Mouse (Mus musculus): Measurements from ENCODE around the gene D8Ertd738e. TPM values are rescaled to one million over a fixed set of nuclear protein-coding genes. Genes with fewer than 3 reads are reported as not detected.

D8Ertd738e gene
- total RNA-seq, 2 experiments from 2014 or later: 25.5 to 79.2 TPM

DNA sequence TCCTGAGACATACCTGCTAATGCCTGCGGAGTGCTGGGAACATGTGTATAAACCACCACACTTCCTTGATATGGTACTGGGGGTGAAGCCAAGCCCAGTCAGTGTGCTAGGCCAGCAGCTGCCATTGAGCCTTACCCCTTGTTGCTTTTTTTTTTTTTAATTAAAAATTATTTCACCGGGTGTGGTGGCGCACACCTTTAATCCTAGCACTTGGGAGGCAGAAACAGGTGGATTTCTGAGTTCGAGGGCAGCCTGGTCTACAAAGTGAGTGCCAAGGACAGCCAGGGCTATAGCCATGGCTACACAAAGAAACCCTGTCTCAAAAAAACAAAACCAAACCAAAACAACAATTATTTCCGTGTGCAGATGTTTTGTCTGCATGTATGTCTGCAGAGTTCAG is 44.4 kb downstream of the D8Ertd738e start:
- ATAC-seq (replicated peaks; ENCODE audit: low FRiP score, poor library complexity, severe bottlenecking): no peak

DNA sequence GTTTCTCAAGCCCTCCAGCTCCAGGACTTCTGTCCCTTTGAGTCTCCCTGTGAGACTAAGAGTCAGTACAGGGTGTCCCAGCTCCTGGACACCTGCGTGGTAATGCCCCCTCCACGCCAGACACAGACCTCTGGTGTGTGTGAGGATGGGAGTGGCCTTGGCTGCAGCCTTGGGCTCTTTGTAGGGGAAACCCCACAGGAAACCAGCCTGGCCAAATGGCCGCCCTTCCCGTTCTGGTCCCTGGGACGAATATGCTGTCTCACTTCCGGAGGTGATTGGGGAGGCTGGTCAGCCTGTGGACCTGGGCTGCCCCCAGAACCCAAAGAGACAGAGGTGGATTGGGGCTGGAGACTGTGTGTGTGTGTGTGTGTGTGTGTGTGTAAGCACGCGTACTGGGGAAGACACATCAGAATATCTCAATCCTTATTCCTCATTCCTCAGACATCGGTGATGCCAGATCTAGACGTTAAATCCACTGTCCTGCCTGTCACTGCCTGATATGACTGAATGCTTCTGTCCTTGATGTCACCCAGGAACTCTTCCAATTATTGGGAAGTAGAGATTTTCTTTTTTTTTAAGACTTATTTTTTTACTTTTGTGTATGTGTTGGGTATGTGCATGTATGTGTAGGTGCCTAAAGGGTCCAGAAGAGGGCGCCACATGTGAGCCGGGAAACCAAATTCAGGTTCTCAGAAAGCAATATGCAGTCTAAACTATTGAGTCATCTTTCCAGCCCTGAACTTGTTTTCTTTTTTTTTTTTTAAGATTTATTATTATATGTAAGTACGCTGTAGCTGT is 45.3 kb downstream of the D8Ertd738e start:
- no peak for ATAC-seq (replicated peaks; ENCODE audit: low FRiP score, poor library complexity, severe bottlenecking)

DNA sequence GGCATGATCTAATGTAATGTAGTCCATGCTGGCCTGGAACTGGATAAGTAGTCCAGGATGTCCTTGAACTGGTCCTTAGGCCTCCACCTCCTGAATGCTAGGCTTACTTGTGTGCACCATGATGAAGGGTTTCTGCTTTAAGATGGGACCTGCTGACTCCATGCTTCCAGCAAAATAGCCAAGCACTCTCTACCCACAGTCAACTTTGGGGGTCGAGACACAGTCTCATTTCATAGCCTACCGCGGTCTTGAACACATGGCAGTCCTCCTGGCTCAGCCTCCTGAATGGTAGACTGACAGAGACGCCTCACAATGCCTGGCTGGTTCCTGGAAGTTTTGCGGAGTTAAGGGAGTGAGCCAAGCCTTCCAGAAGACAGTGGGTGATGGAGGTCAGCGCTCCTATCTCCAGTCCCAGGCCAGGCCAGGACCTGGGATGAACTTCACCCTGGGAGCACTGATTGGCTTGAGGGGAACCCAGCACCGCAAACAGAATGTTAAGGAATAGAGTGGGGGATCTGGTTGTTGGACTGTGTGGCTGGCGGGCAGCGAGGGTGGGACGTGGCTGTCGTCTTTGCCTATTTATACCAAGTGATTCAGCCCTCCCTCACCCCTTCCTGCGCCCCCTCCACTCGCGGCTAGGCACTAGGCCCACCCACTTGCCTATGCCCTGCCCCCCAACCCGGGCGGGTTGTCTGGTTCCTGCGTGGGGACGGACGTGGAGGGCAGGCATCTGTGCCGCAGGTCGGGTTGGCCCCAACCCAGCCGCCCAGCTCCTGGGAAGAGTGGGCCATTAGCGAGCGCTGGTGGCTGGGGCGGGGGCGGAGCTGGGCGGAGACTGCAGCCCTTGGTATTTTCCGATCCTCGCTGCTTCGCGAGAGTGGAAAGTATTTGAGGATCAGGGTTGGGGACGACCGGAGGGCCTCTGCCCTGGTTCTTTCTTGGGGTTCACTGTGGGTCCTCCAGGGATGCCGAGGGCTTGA is 46.3 kb downstream of the D8Ertd738e start:
- no peak for ATAC-seq (replicated peaks; ENCODE audit: low FRiP score, poor library complexity, severe bottlenecking)

DNA sequence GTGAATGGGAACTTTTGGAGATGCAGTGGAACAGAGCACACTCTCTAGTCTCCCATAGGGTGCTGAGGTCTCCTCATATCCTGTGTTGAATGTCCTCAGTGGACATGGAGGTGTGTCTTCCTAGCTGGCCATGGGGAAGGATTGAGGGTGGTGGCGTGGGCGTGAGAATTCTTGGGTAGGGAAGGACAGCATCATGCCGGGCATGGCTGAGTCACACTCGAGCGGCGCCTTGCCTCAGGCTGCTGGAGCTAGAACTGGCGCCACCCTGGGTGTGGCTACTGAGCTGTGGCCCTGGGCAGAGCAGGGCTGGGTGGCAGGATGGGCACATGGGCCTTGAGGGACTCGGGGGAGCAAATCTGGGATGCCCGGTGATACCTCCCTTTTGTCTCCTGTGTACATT is 47.1 kb downstream of the D8Ertd738e start:
- ATAC-seq (replicated peaks; ENCODE audit: low FRiP score, poor library complexity, severe bottlenecking): 0 out of 2 replicates have a peak, but pooled peaks have one; percentile 45

DNA sequence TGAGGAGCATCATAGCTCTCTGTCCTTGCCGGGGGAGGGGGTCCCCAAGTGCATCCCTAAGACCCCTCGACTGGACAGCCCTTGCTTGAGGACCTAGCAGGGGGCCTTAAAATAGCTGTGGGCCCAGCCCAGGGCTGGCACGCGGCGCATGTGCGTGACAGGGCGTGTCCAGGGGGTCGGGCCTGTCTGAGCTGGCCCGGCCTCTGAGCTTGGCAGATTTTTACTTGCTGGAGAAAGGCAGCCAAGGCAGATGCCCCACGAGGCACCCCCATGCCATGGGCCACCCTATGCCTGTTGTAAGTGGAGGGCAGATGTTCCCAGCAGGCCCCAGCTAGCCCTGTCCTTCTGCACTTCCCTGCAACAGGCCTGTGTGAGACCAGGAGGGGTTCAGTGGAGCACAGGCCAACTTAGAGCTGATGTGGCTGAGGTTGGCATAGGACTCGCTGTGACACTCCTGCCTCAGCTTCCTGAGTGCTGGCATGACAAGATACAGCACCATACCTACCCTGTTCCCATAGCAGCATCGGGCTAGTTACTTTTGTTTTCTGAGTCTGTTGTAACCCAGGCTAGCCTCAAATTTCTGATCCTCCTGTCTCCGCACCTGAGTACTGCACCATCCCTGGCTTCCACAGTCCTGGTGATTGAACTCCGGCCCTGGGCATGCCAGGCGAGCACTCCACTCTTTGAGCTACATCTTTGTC is 47.8 kb downstream of the D8Ertd738e start:
- ATAC-seq (replicated peaks; ENCODE audit: low FRiP score, poor library complexity, severe bottlenecking): no peak

DNA sequence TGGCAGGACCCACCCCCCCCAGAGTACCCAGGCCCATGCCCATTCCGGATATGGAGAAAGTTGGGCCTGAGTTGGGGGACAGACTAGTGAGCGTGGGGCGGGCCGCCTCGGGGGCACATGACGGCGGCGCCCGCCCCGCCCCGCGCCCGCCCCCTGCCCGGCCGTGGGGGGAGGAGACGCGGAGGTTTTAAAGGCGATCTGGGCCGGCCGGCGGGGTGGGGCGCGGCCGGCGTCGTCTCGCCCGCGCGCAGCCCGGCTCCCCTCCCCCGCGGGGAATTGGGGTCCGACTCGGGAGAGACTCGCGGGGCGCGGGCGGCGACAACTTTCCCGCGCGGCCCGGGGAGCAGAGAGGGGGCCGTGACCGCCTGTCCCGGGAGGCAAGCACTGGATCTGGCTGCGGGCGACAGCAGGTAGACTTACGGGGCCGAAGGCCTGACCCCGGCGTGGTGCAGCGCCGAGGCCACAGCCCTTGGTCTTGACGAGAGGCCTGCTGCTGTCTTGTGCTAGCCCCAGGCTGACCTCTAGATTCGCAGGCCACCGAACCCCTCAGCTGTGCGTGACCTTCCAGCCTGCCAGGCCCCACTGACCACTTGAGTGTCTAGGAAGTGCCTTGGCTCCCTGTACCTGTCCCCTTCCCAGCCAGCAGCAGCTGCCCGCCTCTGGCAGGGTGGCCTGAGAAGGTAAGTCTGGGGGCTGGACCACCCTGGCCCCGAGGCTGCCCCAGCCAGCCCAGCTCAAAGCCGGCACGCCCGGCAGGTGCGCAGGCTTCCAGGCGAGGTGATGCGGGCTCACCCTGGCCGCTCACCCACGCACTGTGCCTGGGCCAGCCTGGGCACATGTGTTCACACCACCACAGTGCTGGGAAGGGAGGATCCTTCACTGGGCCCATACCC is 48.6 kb downstream of the D8Ertd738e start:
- ATAC-seq (replicated peaks; ENCODE audit: low FRiP score, poor library complexity, severe bottlenecking): no peak

DNA sequence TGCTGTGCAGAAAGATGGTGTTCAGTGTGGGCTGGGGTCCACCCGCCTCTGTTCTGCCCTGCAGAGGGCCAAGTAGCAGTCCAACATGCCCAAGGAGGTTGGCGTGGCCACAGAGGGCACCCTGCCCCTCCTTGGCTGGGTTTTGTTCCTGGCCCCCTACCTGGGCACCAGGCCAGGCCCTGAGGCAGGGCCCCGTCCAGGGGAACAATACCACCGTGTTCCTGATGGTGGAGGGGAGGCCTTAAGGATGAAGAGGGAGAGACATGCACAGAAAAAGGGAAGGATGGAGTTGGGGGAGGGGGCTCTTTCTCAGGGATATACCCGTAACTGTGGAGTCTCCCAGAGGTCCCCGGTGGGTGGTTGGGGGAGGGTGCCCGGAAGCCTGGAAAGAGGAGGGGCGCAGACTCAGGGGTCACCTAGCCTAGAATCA is 49.4 kb downstream of the D8Ertd738e start:
- no peak for ATAC-seq (replicated peaks; ENCODE audit: low FRiP score, poor library complexity, severe bottlenecking)

DNA sequence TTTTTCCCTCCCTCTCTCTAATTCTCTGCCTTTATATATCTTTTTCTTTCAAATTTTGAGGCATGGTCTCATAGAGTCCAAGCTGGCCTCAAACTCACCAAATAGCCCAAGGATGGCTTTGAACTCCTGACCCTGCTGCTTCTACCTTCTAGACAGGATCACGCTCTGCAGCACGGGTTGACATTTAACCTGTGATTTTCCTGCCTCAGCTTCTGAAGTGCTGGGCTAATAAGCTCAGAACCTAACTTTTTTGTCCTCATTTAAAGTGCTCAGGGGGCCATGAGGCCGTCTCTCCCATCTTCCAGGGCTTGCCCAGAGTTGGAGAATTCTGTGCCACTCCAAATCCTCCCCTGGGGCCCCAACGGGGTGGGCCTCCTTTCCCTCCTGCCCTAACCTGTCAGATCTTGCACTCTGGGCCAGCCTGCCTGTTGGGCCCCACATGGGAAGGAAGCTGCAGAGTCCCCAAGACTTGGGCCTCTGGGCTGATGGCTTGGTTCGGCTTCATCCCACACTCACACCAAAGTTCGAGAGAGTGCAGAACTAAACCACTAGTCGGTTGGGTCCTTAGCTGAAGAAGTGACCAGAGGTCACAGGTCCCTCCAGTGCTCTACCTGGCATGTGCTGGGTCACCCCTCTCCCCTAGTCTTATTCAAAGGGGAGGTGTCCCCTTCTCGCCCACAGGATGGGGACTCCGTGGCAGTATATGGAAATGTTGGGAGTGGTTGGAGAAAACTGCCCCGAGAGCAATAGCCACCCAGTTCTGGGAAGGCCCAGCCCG is 50.0 kb downstream of the D8Ertd738e start:
- ATAC-seq (replicated peaks; ENCODE audit: low FRiP score, poor library complexity, severe bottlenecking): no peak

DNA sequence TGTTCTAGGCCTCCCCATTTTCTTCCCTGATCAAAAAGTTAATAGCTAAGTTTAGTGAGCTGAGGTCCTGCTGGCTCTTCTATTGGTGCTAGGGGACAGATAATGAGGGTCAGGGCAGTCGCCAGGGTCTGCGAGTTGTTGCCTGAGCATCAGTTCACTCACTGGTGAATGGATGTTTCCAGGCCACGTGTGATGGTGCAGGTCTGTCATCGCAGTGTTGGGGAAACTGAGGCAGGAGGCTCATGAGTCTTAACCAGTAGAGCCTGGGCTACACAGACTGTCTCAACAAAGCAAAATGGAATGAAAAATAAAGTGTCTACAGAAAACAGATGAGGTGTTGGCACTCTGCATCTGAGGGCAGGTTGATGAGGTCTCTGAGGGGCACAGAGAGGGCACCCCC is 50.6 kb downstream of the D8Ertd738e start:
- ATAC-seq (replicated peaks; ENCODE audit: low FRiP score, poor library complexity, severe bottlenecking): no peak

DNA sequence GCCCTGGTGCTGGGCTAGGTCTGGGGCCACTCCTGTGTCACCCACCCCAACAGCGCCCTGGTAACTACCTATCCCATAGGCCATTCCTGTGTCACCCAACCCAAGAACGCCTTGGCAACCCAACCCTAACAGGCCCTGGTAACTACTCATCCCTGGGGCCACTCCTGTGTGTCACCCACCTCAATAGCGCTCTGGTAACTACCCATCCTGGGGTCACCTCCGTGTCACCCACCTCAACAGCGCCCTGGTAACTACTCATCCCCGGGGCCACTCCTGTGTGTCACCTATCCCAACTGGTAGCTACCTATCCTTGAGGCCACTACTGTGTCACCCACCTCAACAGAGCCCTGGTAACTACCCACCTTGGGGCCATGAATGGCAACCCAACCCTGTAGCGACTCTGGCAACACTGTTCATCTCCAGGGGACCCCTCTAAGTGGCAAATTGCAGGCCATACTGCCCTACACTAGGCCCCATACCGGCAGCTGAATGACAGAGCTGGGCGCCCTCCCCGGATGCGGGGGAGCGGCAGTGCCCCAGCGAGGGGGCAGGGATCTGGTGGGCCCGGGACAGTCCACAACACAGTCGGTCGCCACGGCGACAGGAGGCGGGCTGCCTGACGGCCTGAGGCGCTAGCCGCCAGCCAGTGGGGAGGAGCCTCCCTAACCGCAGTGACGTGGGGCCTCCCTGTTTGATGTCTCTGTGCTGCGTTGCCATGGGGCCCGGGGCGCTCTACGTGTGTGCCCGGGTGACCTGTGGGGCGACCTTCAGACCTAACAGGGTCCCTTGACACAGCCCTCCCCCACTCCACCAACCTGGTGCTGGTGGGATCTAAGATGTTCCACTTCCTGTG is 51.4 kb downstream of the D8Ertd738e start:
- peak; percentile 72 for ATAC-seq (replicated peaks; ENCODE audit: low FRiP score, poor library complexity, severe bottlenecking)

DNA sequence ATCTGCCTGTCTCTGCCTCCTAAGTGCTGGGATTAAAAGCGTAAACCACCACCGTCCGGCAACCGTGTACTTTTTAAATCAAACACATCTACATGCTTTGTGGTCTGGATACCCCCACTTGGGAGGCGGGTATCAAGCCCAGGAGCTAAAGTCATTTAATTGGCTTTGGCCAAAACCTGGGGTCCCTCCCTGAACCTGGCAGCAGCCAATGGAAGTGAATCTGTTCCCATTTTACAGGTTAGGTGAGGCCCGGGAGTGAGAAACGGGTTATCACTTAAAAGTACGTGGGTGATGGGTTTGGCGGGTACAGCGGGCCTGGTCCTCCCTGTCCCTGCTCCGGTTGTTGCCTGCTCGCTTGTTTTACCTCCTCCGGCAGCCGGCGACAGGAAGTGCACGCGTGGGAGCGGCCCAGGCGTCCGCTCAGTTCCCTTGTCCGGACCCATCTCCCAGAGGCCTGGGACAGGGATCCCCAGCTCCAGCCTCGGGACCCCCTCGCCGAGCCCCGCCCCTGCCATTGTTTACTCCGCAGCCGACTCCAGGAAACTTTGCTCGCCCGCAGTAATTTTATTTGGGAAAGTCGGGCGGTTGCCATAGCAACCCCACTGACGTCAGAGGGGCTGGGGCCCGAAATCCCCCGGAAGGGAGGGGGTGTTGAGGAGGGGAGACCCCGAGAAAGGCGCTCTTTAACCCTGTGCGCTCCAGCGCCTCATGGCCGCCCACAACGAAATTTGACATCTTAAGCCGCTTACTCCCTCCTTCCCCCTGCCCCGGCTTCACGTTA is 52.2 kb downstream of the D8Ertd738e start:
- ATAC-seq (replicated peaks; ENCODE audit: low FRiP score, poor library complexity, severe bottlenecking): no peak

Other genes with a start within 250 kb of the D8Ertd738e start
- 1.3 TPM in 1 of 2 replicates, not detected in the other for gene 1700067K01Rik, start 248.2 kb downstream of the D8Ertd738e start, total RNA-seq (2015; ENCODE audit: low replicate concordance)
- 0.51 and 2.6 TPM in 2 replicates for gene 1700067K01Rik, start 248.2 kb downstream of the D8Ertd738e start, total RNA-seq (2017; ENCODE audit: low replicate concordance)
- not detected in 2 replicates for gene 2210011C24Rik, start 237.5 kb downstream of the D8Ertd738e start, total RNA-seq (2015; ENCODE audit: low replicate concordance)
- not detected in 2 replicates for gene 2210011C24Rik, start 237.5 kb downstream of the D8Ertd738e start, total RNA-seq (2017; ENCODE audit: low replicate concordance)
- gene Palm3, start 228.2 kb downstream of the D8Ertd738e start, total RNA-seq (2015; ENCODE audit: low replicate concordance): not detected in 2 replicates
- not detected in 2 replicates for gene Palm3, start 228.2 kb downstream of the D8Ertd738e start, total RNA-seq (2017; ENCODE audit: low replicate concordance)
- 0.63 and 0.96 TPM in 2 replicates for gene Il27ra, start 207.1 kb downstream of the D8Ertd738e start, total RNA-seq (2015; ENCODE audit: low replicate concordance)
- gene Il27ra, start 207.1 kb downstream of the D8Ertd738e start, total RNA-seq (2017; ENCODE audit: low replicate concordance): 0.17 TPM in 1 of 2 replicates, not detected in the other
- not detected in 2 replicates for gene Rln3, start 204.7 kb downstream of the D8Ertd738e start, total RNA-seq (2015; ENCODE audit: low replicate concordance)
- not detected in 2 replicates for gene Rln3, start 204.7 kb downstream of the D8Ertd738e start, total RNA-seq (2017; ENCODE audit: low replicate concordance)
- gene Gm10643, start 184.6 kb downstream of the D8Ertd738e start, total RNA-seq (2015; ENCODE audit: low replicate concordance): not detected in 2 replicates
- not detected in 2 replicates for gene Gm10643, start 184.6 kb downstream of the D8Ertd738e start, total RNA-seq (2017; ENCODE audit: low replicate concordance)
- gene Rfx1, start 182.9 kb downstream of the D8Ertd738e start, total RNA-seq (2015; ENCODE audit: low replicate concordance): 2.1 and 3.1 TPM in 2 replicates
- 1.4 and 3.5 TPM in 2 replicates for gene Rfx1, start 182.9 kb downstream of the D8Ertd738e start, total RNA-seq (2017; ENCODE audit: low replicate concordance)
- gene Dcaf15, start 145.0 kb downstream of the D8Ertd738e start, total RNA-seq (2015; ENCODE audit: low replicate concordance): 0.19 and 4.0 TPM in 2 replicates
- 1.9 and 2.9 TPM in 2 replicates for gene Dcaf15, start 145.0 kb downstream of the D8Ertd738e start, total RNA-seq (2017; ENCODE audit: low replicate concordance)
- gene Podnl1, start 123.7 kb downstream of the D8Ertd738e start, total RNA-seq (2015; ENCODE audit: low replicate concordance): not detected in 2 replicates
- gene Podnl1, start 123.7 kb downstream of the D8Ertd738e start, total RNA-seq (2017; ENCODE audit: low replicate concordance): not detected in 2 replicates
- gene Cc2d1a, start 101.8 kb downstream of the D8Ertd738e start, total RNA-seq (2015; ENCODE audit: low replicate concordance): 4.2 and 7.3 TPM in 2 replicates
- 0.60 and 2.5 TPM in 2 replicates for gene Cc2d1a, start 101.8 kb downstream of the D8Ertd738e start, total RNA-seq (2017; ENCODE audit: low replicate concordance)
- not detected in 2 replicates for gene 4930432K21Rik, start 101.7 kb downstream of the D8Ertd738e start, total RNA-seq (2015; ENCODE audit: low replicate concordance)
- gene 4930432K21Rik, start 101.7 kb downstream of the D8Ertd738e start, total RNA-seq (2017; ENCODE audit: low replicate concordance): 0.43 TPM in 1 of 2 replicates, not detected in the other
- not detected in 2 replicates for gene Nanos3, start 64.5 kb downstream of the D8Ertd738e start, total RNA-seq (2015; ENCODE audit: low replicate concordance)
- not detected in 2 replicates for gene Nanos3, start 64.5 kb downstream of the D8Ertd738e start, total RNA-seq (2017; ENCODE audit: low replicate concordance)
- 3.1 and 3.5 TPM in 2 replicates for gene Zswim4, start 12.7 kb downstream of the D8Ertd738e start, total RNA-seq (2015; ENCODE audit: low replicate concordance)
- 6.3 and 7.4 TPM in 2 replicates for gene Zswim4, start 12.7 kb downstream of the D8Ertd738e start, total RNA-seq (2017; ENCODE audit: low replicate concordance)
- 2.3 and 2.5 TPM in 2 replicates for gene Mri1, start 7.6 kb upstream of the D8Ertd738e start, total RNA-seq (2015; ENCODE audit: low replicate concordance)
- gene Mri1, start 7.6 kb upstream of the D8Ertd738e start, total RNA-seq (2017; ENCODE audit: low replicate concordance): 1.8 and 4.7 TPM in 2 replicates
- gene Ccdc130, start 20.7 kb upstream of the D8Ertd738e start, total RNA-seq (2015; ENCODE audit: low replicate concordance): 4.0 and 22.1 TPM in 2 replicates
- 3.3 and 3.5 TPM in 2 replicates for gene Ccdc130, start 20.7 kb upstream of the D8Ertd738e start, total RNA-seq (2017; ENCODE audit: low replicate concordance)
- gene Cacna1a, start 138.7 kb upstream of the D8Ertd738e start, total RNA-seq (2015; ENCODE audit: low replicate concordance): not detected in 2 replicates
- 0.28 TPM in 1 of 2 replicates, not detected in the other for gene Cacna1a, start 138.7 kb upstream of the D8Ertd738e start, total RNA-seq (2017; ENCODE audit: low replicate concordance)

Measured in erythroblast, adult 5-6 weeks (primary cell).